Mouse (Mus musculus) myocyte (in vitro differentiated cells): ENCODE results near the gene Tigit.

Experiments
- POLR2A ChIP-seq: IDR thresholded peaks from one replicate; pipeline ENCODE4 v1.6.1; 2011; ENCODE audit warnings: low read depth, mild to moderate bottlenecking, control low read depth, moderate library complexity; ENCODE audit not compliant: insufficient read length
- TCF12 ChIP-seq: IDR thresholded peaks from one replicate; pipeline ENCODE4 v1.6.1; 2011; ENCODE audit warnings: mild to moderate bottlenecking, control low read depth; ENCODE audit not compliant: poor library complexity, insufficient read depth, severe bottlenecking

DNA sequence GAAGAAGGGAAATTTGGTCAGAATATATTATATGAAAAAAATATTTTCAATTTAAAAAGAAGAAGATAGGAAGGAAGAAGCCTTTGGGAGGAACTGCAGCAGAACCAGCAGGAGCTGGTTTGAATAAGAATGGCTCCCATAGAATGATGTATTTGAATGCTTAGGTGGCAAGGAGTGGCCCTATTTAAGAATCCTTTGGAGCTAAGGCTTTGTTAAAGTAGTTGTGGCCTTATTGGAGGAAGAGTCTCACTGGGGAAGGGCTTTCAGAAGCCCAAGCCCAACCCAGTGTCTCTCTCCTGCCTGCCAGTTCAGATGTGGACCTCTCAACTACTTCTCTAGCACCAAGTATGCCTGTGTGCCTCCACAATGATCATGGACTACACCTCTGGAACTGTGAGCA is 56.9 kb downstream of the Tigit start:
- TF ChIP-seq TCF12 (no peak), POLR2A (no peak)
